In genomic region chr7:80444401-80445249, GRCm38 (mm10) we compare ENCODE assay signal across 9 mouse cellular contexts. TPM values are rescaled to one million over a fixed set of nuclear protein-coding genes. Genes with fewer than 3 reads are reported as not detected.
DNase-seq lines count a peak whose midpoint lies in the region; ATAC-seq lines count a peak whose summit lies in the region.
"Had no signal": no experiment of that assay in that cellular context is flagged by ENCODE, and none has a peak within 500 bp of the region (broad histone marks: within the 10 kb centered on the region; RNA-seq: fewer than 3 reads in every experiment).

No protein-coding gene starts in this region.

- no peak overlapping the region for H3K4me2 ChIP-seq in forebrain, embryonic 12.5 days
- H3K4me2 ChIP-seq in intestine, embryonic 15.5 days (replicated peaks): no peak overlapping the region
- H3K4me2 ChIP-seq: stomach, embryonic 15.5 days had no signal

- no peak overlapping the region for H3K9ac ChIP-seq in forebrain, embryonic 12.5 days
- H3K9ac ChIP-seq in intestine, embryonic 15.5 days: no peak overlapping the region
- H3K9ac ChIP-seq: stomach, embryonic 15.5 days had no signal

- H3K4me1 ChIP-seq in forebrain, embryonic 10.5 days: peaks cover 43% of the 10 kb centered on the region
- H3K4me1 ChIP-seq in forebrain, embryonic 12.5 days: peaks cover 12% of the 10 kb centered on the region
- H3K4me1 ChIP-seq in intestine, embryonic 15.5 days (replicated peaks): peaks cover 24% of the 10 kb centered on the region

- no peak for DNase-seq in forebrain, embryonic 10.5 days (ENCODE audit: extremely low spot score, low spot score)
- peak; percentile 55 to 61 for DNase-seq in adrenal gland, postnatal 36 days
- no peak for DNase-seq in kidney, postnatal 4 days
- no peak for DNase-seq in layer of hippocampus, adult 8-10 months (ENCODE audit: low spot score in 2 of 2)
- DNase-seq in layer of hippocampus, postnatal 25 days (ENCODE audit: extremely low spot score in 1 of 2, low spot score in 1 of 2): no peak

- no peak for ATAC-seq in forebrain, embryonic 12.5 days (ENCODE audit: low FRiP score)
- ATAC-seq in intestine, embryonic 15.5 days: 0 out of 2 replicates have a peak, but pooled peaks have one; percentile 44
- peak; percentile 67 for ATAC-seq in megakaryocyte-erythroid progenitor cell, adult 5-6 weeks (replicated peaks; ENCODE audit: low FRiP score, low TSS enrichment, poor library complexity, severe bottlenecking)

- H3K4me3 ChIP-seq in forebrain, embryonic 10.5 days: no peak overlapping the region
- H3K4me3 ChIP-seq in forebrain, embryonic 12.5 days (replicated peaks): no peak overlapping the region
- no peak overlapping the region for H3K4me3 ChIP-seq in intestine, embryonic 15.5 days (replicated peaks)
- H3K4me3 ChIP-seq: stomach, embryonic 15.5 days had no signal

- 69% methylated on average over 17 of the region's 17 CpGs for WGBS in forebrain, embryonic 10.5 days
- 72% methylated on average over 17 of the region's 17 CpGs for WGBS in forebrain, embryonic 12.5 days
- WGBS in intestine, embryonic 15.5 days: 54% methylated on average over 17 of the region's 17 CpGs

- H3K27ac ChIP-seq in forebrain, embryonic 10.5 days: 0 out of 2 replicates have a peak overlapping the region, but pooled peaks have one; percentile 15
- no peak overlapping the region for H3K27ac ChIP-seq in forebrain, embryonic 12.5 days
- H3K27ac ChIP-seq in intestine, embryonic 15.5 days: no peak overlapping the region
- H3K27ac ChIP-seq: stomach, embryonic 15.5 days had no signal

- no peaks in the 10 kb centered on the region for H3K9me3 ChIP-seq in forebrain, embryonic 10.5 days
- H3K9me3 ChIP-seq in forebrain, embryonic 12.5 days: no peaks in the 10 kb centered on the region
- no peaks in the 10 kb centered on the region for H3K9me3 ChIP-seq in intestine, embryonic 15.5 days
- H3K9me3 ChIP-seq: stomach, embryonic 15.5 days had no signal

- no peaks in the 10 kb centered on the region for H3K36me3 ChIP-seq in forebrain, embryonic 10.5 days (replicated peaks)
- no peaks in the 10 kb centered on the region for H3K36me3 ChIP-seq in forebrain, embryonic 12.5 days (replicated peaks)
- no peaks in the 10 kb centered on the region for H3K36me3 ChIP-seq in intestine, embryonic 15.5 days
- H3K36me3 ChIP-seq: stomach, embryonic 15.5 days had no signal

- H3K27me3 ChIP-seq in forebrain, embryonic 10.5 days (ENCODE audit: poor library complexity, severe bottlenecking): peaks cover 8% of the 10 kb centered on the region; the same call in 1 of the 2 replicates
- no peaks in the 10 kb centered on the region for H3K27me3 ChIP-seq in forebrain, embryonic 12.5 days
- H3K27me3 ChIP-seq in intestine, embryonic 15.5 days (replicated peaks): no peaks in the 10 kb centered on the region
- H3K27me3 ChIP-seq: stomach, embryonic 15.5 days had no signal

RNA-seq across cellular contexts. Expression of gene Furin, which starts 39.4 kb away (rescaled TPM):
- 3.3 and 3.9 TPM in 2 replicates for polyA plus RNA-seq in forebrain, embryonic 10.5 days (2016; fragmentation: Nextera tagmentation; extraction: Ambion mirVana)
- 3.3 and 4.3 TPM in 2 replicates for polyA plus RNA-seq in forebrain, embryonic 12.5 days (2016; fragmentation: Nextera tagmentation; extraction: Ambion mirVana)
- total RNA-seq in adrenal gland, postnatal 36 days (2021): 100 to 1,000 TPM; 155 to 170 TPM
- 9.3 and 10.7 TPM in 2 replicates for polyA plus RNA-seq in intestine, embryonic 15.5 days (2015; fragmentation: Nextera tagmentation; extraction: Ambion mirVana)
- total RNA-seq in megakaryocyte-erythroid progenitor cell, adult 5-6 weeks (2014; fragmentation: Nextera tagmentation): 24.9 and 31.5 TPM in 2 replicates
- 8.2 and 10.0 TPM in 2 replicates for total RNA-seq in megakaryocyte-erythroid progenitor cell, adult 5-6 weeks (2017)
- 10 to 100 TPM; 36.1 to 43.8 (median 39.7) TPM for total RNA-seq in layer of hippocampus, adult 8-10 months (2022)
- total RNA-seq in layer of hippocampus, postnatal 25 days (2021): 10 to 100 TPM; 39.6 to 42.3 TPM

RNA-seq across cellular contexts. Expression of gene Fes, which starts 56.9 kb away (rescaled TPM):
- 7.2 and 9.2 TPM in 2 replicates for polyA plus RNA-seq in forebrain, embryonic 10.5 days (2016; fragmentation: Nextera tagmentation; extraction: Ambion mirVana)
- 6.6 and 7.4 TPM in 2 replicates for polyA plus RNA-seq in forebrain, embryonic 12.5 days (2016; fragmentation: Nextera tagmentation; extraction: Ambion mirVana)
- total RNA-seq in adrenal gland, postnatal 36 days (2021): 10 to 100 TPM in 1 of 2 experiments, 1 to 10 TPM in 1; 7.5 to 11.4 TPM
- polyA plus RNA-seq in intestine, embryonic 15.5 days (2015; fragmentation: Nextera tagmentation; extraction: Ambion mirVana): 11.2 and 11.5 TPM in 2 replicates
- total RNA-seq in megakaryocyte-erythroid progenitor cell, adult 5-6 weeks (2014; fragmentation: Nextera tagmentation): 12.5 and 23.2 TPM in 2 replicates
- total RNA-seq in megakaryocyte-erythroid progenitor cell, adult 5-6 weeks (2017): 1.8 and 17.9 TPM in 2 replicates
- total RNA-seq in layer of hippocampus, adult 8-10 months (2022): 10 to 100 TPM in 2 of 4 experiments, 1 to 10 TPM in 2; 7.0 to 20.0 (median 14.1) TPM
- total RNA-seq in layer of hippocampus, postnatal 25 days (2021): 1 to 10 TPM; 4.2 to 6.1 TPM

Comparison
In these comparisons a context has a peak if more than half of its experiments do, and no peak if none do; other contexts are left out.
1. DNase-seq: peak in adrenal gland, postnatal 36 days (2 of 2); none in forebrain, embryonic 10.5 days (single experiment), kidney, postnatal 4 days (0 of 2), layer of hippocampus, adult 8-10 months (0 of 2) and layer of hippocampus, postnatal 25 days (0 of 2).